In the genomic region with DNA sequence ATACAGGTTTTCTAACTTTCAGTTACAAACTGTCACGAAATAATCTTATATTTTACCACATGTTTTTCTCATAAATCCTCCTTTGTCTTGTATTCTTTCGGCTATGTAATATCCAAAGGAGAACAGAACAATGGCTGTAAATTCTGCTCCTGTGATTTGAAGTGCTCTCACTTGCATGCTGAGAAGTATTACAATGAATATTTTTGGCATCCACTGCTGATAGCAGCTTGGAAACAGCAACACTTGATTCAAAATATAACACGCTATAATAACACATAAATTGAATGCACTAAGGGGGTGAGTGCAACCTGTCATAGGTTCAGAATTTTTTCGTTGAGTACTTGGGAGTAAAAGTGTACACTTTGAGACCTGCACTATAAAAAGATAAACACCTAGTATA, we compare ENCODE assay signal across 22 mouse cellular contexts.
"Had no signal": no experiment of that assay in that cellular context is flagged by ENCODE, and none has a peak within 500 bp of the region (broad histone marks: within the 10 kb centered on the region; RNA-seq: fewer than 3 reads in every experiment).

No protein-coding gene starts in this region.

- DNase-seq: gastrocnemius, postnatal 14 days; gastrocnemius, postnatal 36 days; heart, adult 11 months; kidney, adult 18-20 months; kidney, adult 8-10 months; kidney, postnatal 10 days; kidney, postnatal 25 days; kidney, postnatal 4 days; liver; liver, embryonic 13.5 days; liver, postnatal 0 days had no signal

- H3K27ac ChIP-seq: heart, embryonic 10.5 days; hindbrain, embryonic 13.5 days; hindbrain, embryonic 15.5 days; hindbrain, postnatal 0 days; left cerebral cortex, adult 2 months; limb, embryonic 10.5 days; limb, embryonic 12.5 days; liver, embryonic 13.5 days; liver, embryonic 15.5 days had no signal

- H3K9me3 ChIP-seq: heart, embryonic 10.5 days; heart, embryonic 12.5 days; hindbrain, embryonic 13.5 days; hindbrain, embryonic 15.5 days; limb, embryonic 10.5 days; limb, embryonic 12.5 days; liver, embryonic 13.5 days; liver, embryonic 15.5 days had no signal

- H3K4me1 ChIP-seq: heart, embryonic 10.5 days; heart, embryonic 12.5 days; hindbrain, embryonic 13.5 days; hindbrain, embryonic 15.5 days; limb, embryonic 10.5 days; limb, embryonic 12.5 days; liver, embryonic 13.5 days; liver, embryonic 15.5 days had no signal

- H3K36me3 ChIP-seq: heart, embryonic 10.5 days; heart, embryonic 12.5 days; hindbrain, embryonic 13.5 days; hindbrain, embryonic 15.5 days; limb, embryonic 10.5 days; limb, embryonic 12.5 days; liver, embryonic 13.5 days; liver, embryonic 15.5 days had no signal

- H3K9ac ChIP-seq: heart, embryonic 12.5 days; hindbrain, embryonic 13.5 days; hindbrain, embryonic 15.5 days; limb, embryonic 12.5 days; liver, embryonic 13.5 days; liver, embryonic 15.5 days; liver, postnatal 0 days had no signal

- ATAC-seq: hindbrain, postnatal 0 days; intestine, postnatal 0 days; liver, postnatal 0 days had no signal

- H3K4me2 ChIP-seq: heart, embryonic 12.5 days; hindbrain, embryonic 13.5 days; hindbrain, embryonic 15.5 days; limb, embryonic 12.5 days; liver, embryonic 11.5 days; liver, embryonic 13.5 days; liver, embryonic 15.5 days had no signal

- H3K27me3 ChIP-seq: heart, embryonic 12.5 days; hindbrain, embryonic 13.5 days; hindbrain, embryonic 15.5 days; limb, embryonic 12.5 days; liver, embryonic 13.5 days; liver, embryonic 15.5 days had no signal

- H3K4me3 ChIP-seq: heart, embryonic 10.5 days; heart, embryonic 12.5 days; hindbrain, embryonic 13.5 days; hindbrain, embryonic 15.5 days; left cerebral cortex, adult 2 months; limb, embryonic 10.5 days; limb, embryonic 12.5 days; liver, embryonic 13.5 days; liver, embryonic 15.5 days had no signal
